Mouse (Mus musculus): ENCODE data around the gene Son.

DNA sequence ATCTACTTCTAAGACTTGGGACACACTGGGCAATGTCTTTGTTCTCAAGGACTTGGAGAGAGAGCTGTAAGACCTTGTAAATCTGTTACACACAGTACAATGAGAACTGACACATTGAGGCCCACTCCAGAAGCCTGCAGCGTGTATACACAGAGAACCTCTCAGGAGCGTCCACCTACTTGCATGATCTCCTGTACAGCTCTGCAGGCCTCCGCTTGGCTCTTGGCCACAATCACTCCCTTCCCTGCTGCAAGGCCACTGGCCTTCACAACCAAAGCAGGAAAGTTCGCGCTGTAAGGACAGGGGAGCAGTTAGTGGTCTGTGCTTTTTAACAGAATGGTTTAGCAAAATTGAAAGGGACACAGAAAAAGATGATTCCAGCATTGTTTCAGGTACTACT lies 8.1 kb upstream of the Son start:
- TF ChIP-seq CTCF (conservative IDR thresholded peaks at IDR 0.05; ENCODE audit: insufficient read depth, insufficient read length, low read depth, low read length), result no peak
- TF ChIP-seq POLR2A (IDR thresholded peaks at IDR 0.05; ENCODE audit: low read depth, low read length), result no peak
